Mouse (Mus musculus) lung, adult 2 months (tissue): ENCODE data around the gene Pde10a.

Experiments used
- CTCF ChIP-seq: fragments of 200-500 bp; IDR thresholded peaks from 2 replicates; pipeline ENCODE4 v1.5.1; 2011; ENCODE audit warnings: mild to moderate bottlenecking, low read length, control low read depth; ENCODE audit not compliant: insufficient read depth
- POLR2A ChIP-seq: fragments of 200-500 bp; IDR thresholded peaks from 2 replicates; pipeline ENCODE4 v1.6.1; 2011; ENCODE audit warnings: low read depth, mild to moderate bottlenecking, control low read depth, low read length, borderline replicate concordance; ENCODE audit errors: extremely low read depth

DNA sequence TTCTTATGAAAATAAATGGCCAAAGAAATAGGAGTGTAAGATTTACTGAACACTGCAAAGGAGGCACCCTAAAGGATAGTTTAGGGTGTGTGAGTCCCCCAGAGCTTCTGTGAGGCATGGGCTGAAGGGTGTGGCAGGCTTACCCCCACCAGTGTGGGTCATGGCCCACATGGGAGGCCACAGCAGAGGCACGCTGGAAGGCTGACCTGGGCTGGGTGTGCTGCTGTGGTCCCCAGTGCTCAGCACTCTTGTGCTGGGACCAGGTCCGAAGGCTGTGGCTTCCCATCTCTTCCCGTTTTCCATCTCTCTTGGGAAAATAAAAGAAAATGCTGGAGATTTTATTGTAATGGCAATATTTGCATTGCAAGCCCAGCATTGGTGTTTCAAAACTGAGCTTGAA is 26.5 kb downstream of the Pde10a start:
- TF ChIP-seq CTCF = no peak
- TF ChIP-seq POLR2A = no peak
